Mouse (Mus musculus): ENCODE measurements around the gene Gm20765.
"Not testable (repeated sequence)": the region's sequence is repeated elsewhere in the genome, so short reads cannot be mapped to it uniquely, and the experiment has no call there.

Gene Gm20765

GRCm38 (mm10) chr10:104185233-104185632 is at the start of gene Gm20765:
TSS of gene Gm20765 (plus strand) at chr10:104185533.
- DNase-seq (ENCODE audit: low spot score): not testable (repeated sequence)

GRCm38 (mm10) chr10:104142687-104143086 is 42.6 kb upstream of the Gm20765 start, which contains the start of gene Gm21293:
TSS of gene Gm21293 (plus strand) at chr10:104142987.
- DNase-seq (ENCODE audit: low spot score): not testable (repeated sequence)

GRCm38 (mm10) chr10:104151197-104151596 is 34.1 kb upstream of the Gm20765 start, which contains the start of gene Gm6763:
TSS of gene Gm6763 (plus strand) at chr10:104151497.
- DNase-seq (ENCODE audit: low spot score): not testable (repeated sequence)

- not testable (repeated sequence) for DNase-seq (ENCODE audit: low spot score)
Observed at GRCm38 (mm10) chr10:104159706-104160105, 25.6 kb upstream of the Gm20765 start, which contains the start of gene Gm8764. TSS of gene Gm8764 (plus strand) at chr10:104160006.

- DNase-seq (ENCODE audit: low spot score): not testable (repeated sequence)
Observed at GRCm38 (mm10) chr10:104168215-104168614, 17.1 kb upstream of the Gm20765 start, which contains the start of gene Gm21304. TSS of gene Gm21304 (plus strand) at chr10:104168515.

GRCm38 (mm10) chr10:104176724-104177123 is 8.6 kb upstream of the Gm20765 start, which contains the start of gene Gm21312:
TSS of gene Gm21312 (plus strand) at chr10:104177024.
- DNase-seq (ENCODE audit: low spot score): not testable (repeated sequence)

- DNase-seq (ENCODE audit: low spot score): not testable (repeated sequence)
Observed at GRCm38 (mm10) chr10:104193742-104194141, 8.4 kb downstream of the Gm20765 start, which contains the start of gene Gm4340. TSS of gene Gm4340 (plus strand) at chr10:104194042.

- DNase-seq (ENCODE audit: low spot score): no peak
Observed at GRCm38 (mm10) chr10:104209655-104210054, 24.3 kb downstream of the Gm20765 start.

GRCm38 (mm10) chr10:104210268-104210990 is 25.1 kb downstream of the Gm20765 start:
- no peak for DNase-seq (ENCODE audit: low spot score)

GRCm38 (mm10) chr10:104214527-104214926 is 29.2 kb downstream of the Gm20765 start:
- no peak for DNase-seq (ENCODE audit: low spot score)

GRCm38 (mm10) chr10:104220303-104221021 is 35.1 kb downstream of the Gm20765 start:
- no peak for DNase-seq (ENCODE audit: low spot score)

Data from ovary, adult 18-20 months (tissue).